Mouse (Mus musculus): ENCODE results near the gene Galntl6. TPM values are rescaled to one million over a fixed set of nuclear protein-coding genes. Genes with fewer than 3 reads are reported as not detected.

Gene Galntl6
- total RNA-seq, 1 experiment: 0.09 TPM

- no peak for DNase-seq (ENCODE audit: low read depth, low spot score)
- in situ Hi-C loops (cut with MboI; ENCODE audit: low sequenced_read_pairs in 2 of 2, unreplicated experiment in 2 of 2): no loop called here
- H3K36me3 ChIP-seq (ENCODE audit: control insufficient read depth, insufficient read depth, low read length, poor library complexity, severe bottlenecking): no peaks in the 10 kb centered on the region
- TF ChIP-seq ZC3H11A (IDR thresholded peaks at IDR 0.05; ENCODE audit: borderline replicate concordance, low read depth, low read length) (no peak), HCFC1 (IDR thresholded peaks at IDR 0.05; ENCODE audit: borderline replicate concordance, insufficient read depth, low read length) (no peak), ZNF384 (IDR thresholded peaks at IDR 0.05; ENCODE audit: low read depth, low read length) (no peak)
- H3K27ac ChIP-seq (ENCODE audit: insufficient read depth, low read depth, low read length, poor library complexity, severe bottlenecking): no peak overlapping the region
- H3K9ac ChIP-seq (ENCODE audit: insufficient read depth, low read depth, low read length, poor library complexity, severe bottlenecking): no peak overlapping the region
- H3K4me3 ChIP-seq (ENCODE audit: insufficient read depth in 1 of 2, low read depth in 1 of 2, low read length in 2 of 2, poor library complexity in 1 of 2, severe bottlenecking in 1 of 2): no peak overlapping the region
- H3K9me3 ChIP-seq (ENCODE audit: control insufficient read depth, insufficient read depth, low read depth, low read length): no peaks in the 10 kb centered on the region
- H3K4me1 ChIP-seq (ENCODE audit: control insufficient read depth in 2 of 2, insufficient read depth in 2 of 2, low read length in 2 of 2, poor library complexity in 1 of 2): no peaks in the 10 kb centered on the region
Observed at GRCm38 (mm10) chr8:58904465-58904864, 8.0 kb downstream of the Galntl6 start.

DNA sequence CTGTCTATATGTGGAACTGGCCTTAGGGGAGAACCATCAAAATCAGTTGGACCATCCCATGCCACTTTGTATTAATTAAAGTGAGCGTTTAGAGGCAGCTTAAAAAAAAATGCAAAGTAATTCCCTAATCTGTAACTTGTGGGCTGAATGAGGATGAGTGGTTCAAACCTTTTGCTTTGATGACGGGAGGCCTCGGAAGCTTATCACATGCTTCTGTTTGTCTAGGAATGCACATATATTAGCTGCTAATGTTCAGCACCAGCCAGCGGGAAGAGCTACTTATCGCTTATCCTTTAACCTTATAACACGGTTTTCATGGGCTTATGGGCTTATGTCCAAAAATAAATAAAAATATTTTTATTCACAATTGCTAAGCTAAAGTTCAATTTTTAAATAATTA lies 16.5 kb downstream of the Galntl6 start:
- Histone ChIP-seq H3K27ac (ENCODE audit: insufficient read depth, low read depth, low read length, poor library complexity, severe bottlenecking) (no peak overlapping the region), H3K4me3 (ENCODE audit: insufficient read depth in 1 of 2, low read depth in 1 of 2, low read length in 2 of 2, poor library complexity in 1 of 2, severe bottlenecking in 1 of 2) (no peak overlapping the region), H3K9ac (ENCODE audit: insufficient read depth, low read depth, low read length, poor library complexity, severe bottlenecking) (no peak overlapping the region), H3K36me3 (ENCODE audit: control insufficient read depth, insufficient read depth, low read length, poor library complexity, severe bottlenecking) (no peaks in the 10 kb centered on the region), H3K4me1 (ENCODE audit: control insufficient read depth in 2 of 2, insufficient read depth in 2 of 2, low read length in 2 of 2, poor library complexity in 1 of 2) (no peaks in the 10 kb centered on the region), H3K9me3 (ENCODE audit: control insufficient read depth, insufficient read depth, low read depth, low read length) (no peaks in the 10 kb centered on the region)
- in situ Hi-C loops (cut with MboI; ENCODE audit: low sequenced_read_pairs in 2 of 2, unreplicated experiment in 2 of 2): no loop called here
- TF ChIP-seq HCFC1 (IDR thresholded peaks at IDR 0.05; ENCODE audit: borderline replicate concordance, insufficient read depth, low read length) (no peak), ZNF384 (IDR thresholded peaks at IDR 0.05; ENCODE audit: low read depth, low read length) (no peak), MAFK (IDR thresholded peaks at IDR 0.05; ENCODE audit: insufficient read depth, low read depth, low read length) (no peak), ZC3H11A (IDR thresholded peaks at IDR 0.05; ENCODE audit: borderline replicate concordance, low read depth, low read length) (no peak), CHD2 (IDR thresholded peaks at IDR 0.05; ENCODE audit: low read depth, low read length) (no peak)
- no peak for DNase-seq (ENCODE audit: low read depth, low spot score)

GRCm38 (mm10) chr8:58890591-58890990 lies 21.8 kb downstream of the Galntl6 start:
- no peaks in the 10 kb centered on the region for H3K36me3 ChIP-seq (ENCODE audit: control insufficient read depth, insufficient read depth, low read length, poor library complexity, severe bottlenecking)

GRCm38 (mm10) chr8:58886405-58886804 lies 26.0 kb downstream of the Galntl6 start:
- H3K9me3 ChIP-seq (ENCODE audit: control insufficient read depth, insufficient read depth, low read depth, low read length): no peaks in the 10 kb centered on the region
- H3K9ac ChIP-seq (ENCODE audit: insufficient read depth, low read depth, low read length, poor library complexity, severe bottlenecking): no peak overlapping the region
- no peaks in the 10 kb centered on the region for H3K36me3 ChIP-seq (ENCODE audit: control insufficient read depth, insufficient read depth, low read length, poor library complexity, severe bottlenecking)
- no peaks in the 10 kb centered on the region for H3K4me1 ChIP-seq (ENCODE audit: control insufficient read depth in 2 of 2, insufficient read depth in 2 of 2, low read length in 2 of 2, poor library complexity in 1 of 2)
- H3K4me3 ChIP-seq (ENCODE audit: insufficient read depth in 1 of 2, low read depth in 1 of 2, low read length in 2 of 2, poor library complexity in 1 of 2, severe bottlenecking in 1 of 2): no peak overlapping the region
- H3K27ac ChIP-seq (ENCODE audit: insufficient read depth, low read depth, low read length, poor library complexity, severe bottlenecking): no peak overlapping the region
- in situ Hi-C loops (cut with MboI; ENCODE audit: low sequenced_read_pairs in 2 of 2, unreplicated experiment in 2 of 2): no loop called here
- TF ChIP-seq CHD2 (IDR thresholded peaks at IDR 0.05; ENCODE audit: low read depth, low read length) (no peak), MAFK (IDR thresholded peaks at IDR 0.05; ENCODE audit: insufficient read depth, low read depth, low read length) (no peak), ZNF384 (IDR thresholded peaks at IDR 0.05; ENCODE audit: low read depth, low read length) (no peak), ZC3H11A (IDR thresholded peaks at IDR 0.05; ENCODE audit: borderline replicate concordance, low read depth, low read length) (no peak)
- DNase-seq (ENCODE audit: low read depth, low spot score): peak; percentile 6

More at GRCm38 (mm10) chr8:58890591-58890990, 21.8 kb downstream of the Galntl6 start:
- Histone ChIP-seq H3K4me3 (ENCODE audit: insufficient read depth in 1 of 2, low read depth in 1 of 2, low read length in 2 of 2, poor library complexity in 1 of 2, severe bottlenecking in 1 of 2) (no peak overlapping the region), H3K9ac (ENCODE audit: insufficient read depth, low read depth, low read length, poor library complexity, severe bottlenecking) (no peak overlapping the region), H3K27ac (ENCODE audit: insufficient read depth, low read depth, low read length, poor library complexity, severe bottlenecking) (no peak overlapping the region), H3K9me3 (ENCODE audit: control insufficient read depth, insufficient read depth, low read depth, low read length) (no peaks in the 10 kb centered on the region), H3K4me1 (ENCODE audit: control insufficient read depth in 2 of 2, insufficient read depth in 2 of 2, low read length in 2 of 2, poor library complexity in 1 of 2) (no peaks in the 10 kb centered on the region)
- TF ChIP-seq ZC3H11A (IDR thresholded peaks at IDR 0.05; ENCODE audit: borderline replicate concordance, low read depth, low read length): no peak
- TF ChIP-seq HCFC1 (IDR thresholded peaks at IDR 0.05; ENCODE audit: borderline replicate concordance, insufficient read depth, low read length): no peak
- no peak for TF ChIP-seq ZNF384 (IDR thresholded peaks at IDR 0.05; ENCODE audit: low read depth, low read length)
- TF ChIP-seq MAFK (IDR thresholded peaks at IDR 0.05; ENCODE audit: insufficient read depth, low read depth, low read length): no peak
- no peak for TF ChIP-seq CHD2 (IDR thresholded peaks at IDR 0.05; ENCODE audit: low read depth, low read length)
- no peak for DNase-seq (ENCODE audit: low read depth, low spot score)
- in situ Hi-C loops (cut with MboI; ENCODE audit: low sequenced_read_pairs in 2 of 2, unreplicated experiment in 2 of 2): no loop called here

GRCm38 (mm10) chr8:58824347-58824746 lies 88.1 kb downstream of the Galntl6 start:
- Histone ChIP-seq H3K4me1 (ENCODE audit: control insufficient read depth in 2 of 2, insufficient read depth in 2 of 2, low read length in 2 of 2, poor library complexity in 1 of 2) (no peaks in the 10 kb centered on the region), H3K9me3 (ENCODE audit: control insufficient read depth, insufficient read depth, low read depth, low read length) (no peaks in the 10 kb centered on the region), H3K4me3 (ENCODE audit: insufficient read depth in 1 of 2, low read depth in 1 of 2, low read length in 2 of 2, poor library complexity in 1 of 2, severe bottlenecking in 1 of 2) (no peak overlapping the region), H3K9ac (ENCODE audit: insufficient read depth, low read depth, low read length, poor library complexity, severe bottlenecking) (no peak overlapping the region), H3K27ac (ENCODE audit: insufficient read depth, low read depth, low read length, poor library complexity, severe bottlenecking) (no peak overlapping the region), H3K36me3 (ENCODE audit: control insufficient read depth, insufficient read depth, low read length, poor library complexity, severe bottlenecking) (no peaks in the 10 kb centered on the region)
- in situ Hi-C loops (cut with MboI; ENCODE audit: low sequenced_read_pairs in 2 of 2, unreplicated experiment in 2 of 2): no loop called here
- no peak for TF ChIP-seq HCFC1 (IDR thresholded peaks at IDR 0.05; ENCODE audit: borderline replicate concordance, insufficient read depth, low read length)
- TF ChIP-seq ZNF384 (IDR thresholded peaks at IDR 0.05; ENCODE audit: low read depth, low read length): no peak
- no peak for TF ChIP-seq ZC3H11A (IDR thresholded peaks at IDR 0.05; ENCODE audit: borderline replicate concordance, low read depth, low read length)
- no peak for TF ChIP-seq CHD2 (IDR thresholded peaks at IDR 0.05; ENCODE audit: low read depth, low read length)
- TF ChIP-seq MAFK (IDR thresholded peaks at IDR 0.05; ENCODE audit: insufficient read depth, low read depth, low read length): no peak
- no peak for DNase-seq (ENCODE audit: low read depth, low spot score)

All from ES-E14 (cell line).